Comparison of ENCODE assay signal across 8 mouse cellular contexts in the genomic region with DNA sequence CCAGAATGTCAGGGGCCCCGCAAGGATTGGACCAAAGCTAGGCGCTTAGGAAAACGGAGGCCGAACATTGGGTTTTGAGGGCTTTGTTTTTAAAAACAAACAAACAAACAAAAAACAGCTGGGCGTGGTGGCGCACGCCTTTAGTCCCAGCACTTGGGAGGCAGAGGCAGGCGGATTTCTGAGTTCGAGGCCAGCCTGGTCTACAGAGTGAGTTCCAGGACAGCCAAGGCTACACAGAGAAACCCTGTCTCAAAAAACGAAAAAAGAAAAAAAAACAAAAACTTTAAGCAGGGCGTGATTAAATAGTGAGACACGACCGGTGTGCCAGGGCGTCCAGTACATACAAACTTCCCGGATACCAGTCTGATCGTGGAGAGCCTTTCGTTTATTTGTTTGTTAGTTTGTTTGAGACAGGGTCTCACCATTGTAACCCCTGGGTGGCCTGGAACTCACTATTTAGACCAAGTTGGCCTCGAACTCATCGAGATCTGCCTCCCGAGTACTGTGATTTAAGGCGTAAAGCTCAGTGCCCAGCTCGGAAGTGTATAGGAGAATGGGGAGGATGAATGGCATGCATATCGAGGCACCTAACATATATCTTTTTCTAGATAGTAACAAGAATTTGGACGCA. TPM values are rescaled to one million over a fixed set of nuclear protein-coding genes. Genes with fewer than 3 reads are reported as not detected.
DNase-seq lines count a peak whose midpoint lies in the region; ATAC-seq and TF ChIP-seq lines count a peak whose summit lies in the region.

No protein-coding gene starts in this region.

- peak overlapping the region; percentile 76 for H3K4me3 ChIP-seq in bone marrow, adult 2 months (replicated peaks; ENCODE audit: control insufficient read depth, low read depth, low read length)
- H3K4me3 ChIP-seq in midbrain, embryonic 11.5 days (ENCODE audit: low read depth, low read length): peak overlapping the region; percentile 84

- no peaks in the 10 kb centered on the region for H3K9me3 ChIP-seq in midbrain, embryonic 11.5 days (ENCODE audit: control insufficient read depth, low read length)

- H3K36me3 ChIP-seq in midbrain, embryonic 11.5 days (ENCODE audit: control insufficient read depth, insufficient read depth, low read length): peaks cover 6% of the 10 kb centered on the region; the same call in 1 of the 2 replicates

- TF ChIP-seq POLR2A in bone marrow, adult 2 months (IDR thresholded peaks at IDR 0.05; ENCODE audit: borderline replicate concordance, control insufficient read depth, low read depth, low read length): no peak

- H3K27me3 ChIP-seq in midbrain, embryonic 11.5 days (ENCODE audit: control insufficient read depth, insufficient read depth, low read length): no peaks in the 10 kb centered on the region

- peak overlapping the region; percentile 88 for H3K9ac ChIP-seq in midbrain, embryonic 11.5 days (ENCODE audit: low read length)

- peak overlapping the region; percentile 93 for H3K4me2 ChIP-seq in midbrain, embryonic 11.5 days

- 20% methylated on average over 24 of the region's 24 CpGs for WGBS in bone marrow, adult 2 months
- WGBS in midbrain, embryonic 11.5 days: 30% methylated on average over 24 of the region's 24 CpGs

- no peak for TF ChIP-seq CTCF in bone marrow, adult 2 months (IDR thresholded peaks at IDR 0.05; ENCODE audit: control insufficient read depth, insufficient read depth, low read length)

- H3K4me1 ChIP-seq in bone marrow, adult 2 months (ENCODE audit: control insufficient read depth, insufficient read depth, low read length): peaks cover 3% of the 10 kb centered on the region
- H3K4me1 ChIP-seq in midbrain, embryonic 11.5 days (ENCODE audit: control insufficient read depth, insufficient read depth, low read length): peaks cover 16% of the 10 kb centered on the region

- DNase-seq in kidney, adult 11 months: peak; percentile 37
- no peak for DNase-seq in kidney, postnatal 10 days
- peak; percentile 22 for DNase-seq in heart, postnatal 4 days
- peak; percentile 97 for DNase-seq in midbrain, embryonic 11.5 days (ENCODE audit: low spot score, missing footprints)
- no peak for DNase-seq in spleen, adult 12 weeks (ENCODE audit: low spot score)
- no peak for DNase-seq in layer of hippocampus, postnatal 14 days (ENCODE audit: low spot score in 2 of 2)
- no peak for DNase-seq in MN1 (ENCODE audit: low spot score)

- peak; percentile 35 for ATAC-seq in midbrain, embryonic 11.5 days (ENCODE audit: low FRiP score)

- H3K27ac ChIP-seq in bone marrow, adult 2 months (ENCODE audit: control insufficient read depth, insufficient read depth, low read depth, low read length, poor library complexity): peak overlapping the region; percentile 90
- peak overlapping the region; percentile 77 for H3K27ac ChIP-seq in midbrain, embryonic 11.5 days (ENCODE audit: low read depth, low read length)

RNA-seq across cellular contexts. Expression of gene Senp3, which starts 0.4 kb away (rescaled TPM):
- polyA plus RNA-seq in bone marrow, adult 2 months (2011; ENCODE audit: insufficient read depth, insufficient read length, low replicate concordance, missing spikeins): 46.3 and 67.8 TPM in 2 replicates
- total RNA-seq in heart, postnatal 4 days (2021): 10 to 100 TPM; 58.0 to 61.3 TPM
- 80.6 and 90.8 TPM in 2 replicates for polyA plus RNA-seq in midbrain, embryonic 11.5 days (2014; fragmentation: Nextera tagmentation; extraction: Ambion mirVana)
- total RNA-seq in layer of hippocampus, postnatal 14 days (2021): 10 to 100 TPM; 84.3 to 88.5 TPM

RNA-seq across cellular contexts. Expression of gene Tnfsf13, which starts 3.3 kb away (rescaled TPM):
- 2.3 and 3.1 TPM in 2 replicates for polyA plus RNA-seq in bone marrow, adult 2 months (2011; ENCODE audit: insufficient read depth, insufficient read length, low replicate concordance, missing spikeins)
- total RNA-seq in heart, postnatal 4 days (2021): 1 to 10 TPM; 2.3 to 2.6 TPM
- not detected in 2 replicates for polyA plus RNA-seq in midbrain, embryonic 11.5 days (2014; fragmentation: Nextera tagmentation; extraction: Ambion mirVana)
- total RNA-seq in layer of hippocampus, postnatal 14 days (2021): 1 to 10 TPM in 1 of 2 experiments, under 1 TPM in 1; 0.88 to 1.1 TPM

RNA-seq across cellular contexts. Expression of gene Eif4a1, which starts 10.1 kb away (rescaled TPM):
- polyA plus RNA-seq in bone marrow, adult 2 months (2011; ENCODE audit: insufficient read depth, insufficient read length, low replicate concordance, missing spikeins): 268 and 540 TPM in 2 replicates
- 100 to 1,000 TPM; 535 to 537 TPM for total RNA-seq in heart, postnatal 4 days (2021)
- 877 and 900 TPM in 2 replicates for polyA plus RNA-seq in midbrain, embryonic 11.5 days (2014; fragmentation: Nextera tagmentation; extraction: Ambion mirVana)
- 100 to 1,000 TPM; 409 to 418 TPM for total RNA-seq in layer of hippocampus, postnatal 14 days (2021)

RNA-seq across cellular contexts. Expression of gene Tnfsf12, which starts 13.3 kb away (rescaled TPM):
- polyA plus RNA-seq in bone marrow, adult 2 months (2011; ENCODE audit: insufficient read depth, insufficient read length, low replicate concordance, missing spikeins): 4.2 and 7.1 TPM in 2 replicates
- total RNA-seq in heart, postnatal 4 days (2021): 10 to 100 TPM; 13.7 to 16.4 TPM
- 2.0 and 2.8 TPM in 2 replicates for polyA plus RNA-seq in midbrain, embryonic 11.5 days (2014; fragmentation: Nextera tagmentation; extraction: Ambion mirVana)
- total RNA-seq in layer of hippocampus, postnatal 14 days (2021): 1 to 10 TPM; 5.8 to 6.5 TPM

RNA-seq across cellular contexts. Expression of gene Tnfsfm13, which starts 13.6 kb away (rescaled TPM):
- polyA plus RNA-seq in bone marrow, adult 2 months (2011; ENCODE audit: insufficient read depth, insufficient read length, low replicate concordance, missing spikeins): 7.6 and 17.0 TPM in 2 replicates
- 1 to 10 TPM; 1.9 to 3.0 TPM for total RNA-seq in heart, postnatal 4 days (2021)
- polyA plus RNA-seq in midbrain, embryonic 11.5 days (2014; fragmentation: Nextera tagmentation; extraction: Ambion mirVana): 0.78 and 1.6 TPM in 2 replicates
- 1 to 10 TPM in 1 of 2 experiments, under 1 TPM in 1; 0.45 to 1.0 TPM for total RNA-seq in layer of hippocampus, postnatal 14 days (2021)

Comparison
In these comparisons a context has a peak if more than half of its experiments do, and no peak if none do; other contexts are left out.
1. DNase-seq: peak in kidney, adult 11 months (single experiment), heart, postnatal 4 days (single experiment) and midbrain, embryonic 11.5 days (single experiment); none in kidney, postnatal 10 days (single experiment), spleen, adult 12 weeks (single experiment), layer of hippocampus, postnatal 14 days (0 of 2) and MN1 (single experiment).